Mouse (Mus musculus) megakaryocyte, embryonic 14.5 days (primary cell): Measurements from ENCODE around the gene Fam131a.

ENCODE experiments used
- FLI1 ChIP-seq: IDR thresholded peaks from 2 replicates; pipeline ENCODE4 v1.6.1; 2012; ENCODE audit warnings: low read length, inconsistent platforms, mixed read lengths
- GATA1 ChIP-seq: IDR thresholded peaks from 3 replicates; pipeline ENCODE4 v1.6.1; 2012; ENCODE audit warnings: mixed read lengths, low read length, inconsistent platforms, borderline replicate concordance

DNA sequence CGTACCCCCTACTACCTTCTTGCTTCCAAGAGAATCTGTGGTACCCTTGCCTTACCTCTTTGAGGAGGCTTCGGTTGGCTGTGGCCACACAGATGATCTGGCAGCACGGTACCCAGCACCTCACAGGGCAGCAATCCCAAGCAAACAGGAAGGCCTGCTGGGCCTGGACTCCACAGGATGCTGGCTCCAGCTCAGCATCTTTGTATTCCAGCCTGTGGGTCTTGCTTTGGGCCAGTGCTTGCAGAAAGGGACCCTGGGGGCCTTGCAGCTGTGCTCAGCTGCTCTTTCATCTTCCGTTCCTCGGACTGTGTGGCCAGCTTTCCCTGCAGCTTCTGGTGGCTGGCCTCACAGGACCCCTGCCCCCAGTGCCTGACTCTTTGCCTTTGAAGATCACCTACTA lies 7.0 kb downstream of the Fam131a start:
- no peak for TF ChIP-seq GATA1
- TF ChIP-seq FLI1 = no peak
